Mouse (Mus musculus): Measurements from ENCODE around the gene Iqgap2.

- TF ChIP-seq CTCF (IDR thresholded peaks at IDR 0.05; ENCODE audit: control insufficient read depth, insufficient read depth, low read length) (no peak), POLR2A (IDR thresholded peaks at IDR 0.05; ENCODE audit: borderline replicate concordance, control insufficient read depth, low read depth, low read length) (no peak)
Measured at GRCm38 (mm10) chr13:95599833-95600359, 291.8 kb downstream of the Iqgap2 start.

All from bone marrow, adult 2 months (tissue).